Mouse (Mus musculus): Measurements from ENCODE around the gene Plcd3. TPM values are rescaled to one million over a fixed set of nuclear protein-coding genes. Genes with fewer than 3 reads are reported as not detected.

Plcd3 gene
- polyA plus RNA-seq, 1 experiment from 2014 or later: 6.5 TPM

GRCm38 (mm10) chr11:103116008-103116818 is 14.8 kb upstream of the Plcd3 start, which contains the start of gene Hexim1:
Gene Hexim1 (plus strand): TSS chr11:103116231.
- peaks cover 44% of the 10 kb centered on the region for H3K4me1 ChIP-seq
- H3K27me3 ChIP-seq: no peaks in the 10 kb centered on the region; the same call in 1 of the 2 replicates
- H3K9ac ChIP-seq: peak within 1 kb of the TSS; percentile 72
- H3K4me2 ChIP-seq: peak within 1 kb of the TSS; percentile 83
- WGBS: under 1% methylated on average over 52 of the region's 53 CpGs
- H3K27ac ChIP-seq: peak within 1 kb of the TSS; percentile 94
- peak within 1 kb of the TSS; percentile 67 for H3K4me3 ChIP-seq
- no peaks in the 10 kb centered on the region for H3K36me3 ChIP-seq
- peak; percentile 93 for ATAC-seq (ENCODE audit: insufficient number of reproducible peaks, low FRiP score, low TSS enrichment, low read depth)
- H3K9me3 ChIP-seq: no peaks in the 10 kb centered on the region

GRCm38 (mm10) chr11:103115163-103116007 is 13.9 kb upstream of the Plcd3 start:
- peak; percentile 46; the same call in 1 of the 2 replicates for ATAC-seq (ENCODE audit: insufficient number of reproducible peaks, low FRiP score, low TSS enrichment, low read depth)
- Histone ChIP-seq H3K9me3 (no peaks in the 10 kb centered on the region), H3K4me1 (peaks cover 47% of the 10 kb centered on the region), H3K27me3 (no peaks in the 10 kb centered on the region; the same call in 1 of the 2 replicates), H3K27ac (peak overlapping the region; percentile 94), H3K9ac (peak overlapping the region; percentile 64), H3K4me2 (peak overlapping the region; percentile 51), H3K36me3 (no peaks in the 10 kb centered on the region), H3K4me3 (peak overlapping the region; percentile 67)
- WGBS: under 1% methylated on average over 34 of the region's 34 CpGs

GRCm38 (mm10) chr11:103114270-103114943 is 12.9 kb upstream of the Plcd3 start:
- Histone ChIP-seq H3K27me3 (no peaks in the 10 kb centered on the region; the same call in 1 of the 2 replicates), H3K9ac (peak overlapping the region; percentile 64), H3K27ac (peak overlapping the region; percentile 94), H3K4me2 (peak overlapping the region; percentile 51), H3K36me3 (no peaks in the 10 kb centered on the region), H3K9me3 (no peaks in the 10 kb centered on the region), H3K4me3 (peak overlapping the region; percentile 67), H3K4me1 (peaks cover 47% of the 10 kb centered on the region)
- ATAC-seq (ENCODE audit: insufficient number of reproducible peaks, low FRiP score, low TSS enrichment, low read depth): no peak
- 84% methylated on average over 11 of the region's 11 CpGs for WGBS

GRCm38 (mm10) chr11:103113771-103114170 is 12.3 kb upstream of the Plcd3 start:
- no peak overlapping the region for H3K4me3 ChIP-seq
- H3K4me1 ChIP-seq: peaks cover 44% of the 10 kb centered on the region
- no peak overlapping the region for H3K27ac ChIP-seq
- no peaks in the 10 kb centered on the region; the same call in 1 of the 2 replicates for H3K27me3 ChIP-seq
- no peaks in the 10 kb centered on the region for H3K36me3 ChIP-seq
- no peak overlapping the region for H3K4me2 ChIP-seq
- no peak for ATAC-seq (ENCODE audit: insufficient number of reproducible peaks, low FRiP score, low TSS enrichment, low read depth)
- no peak overlapping the region for H3K9ac ChIP-seq
- 53% methylated on average over 4 of the region's 4 CpGs for WGBS
- no peaks in the 10 kb centered on the region for H3K9me3 ChIP-seq

GRCm38 (mm10) chr11:103113005-103113404 is 11.5 kb upstream of the Plcd3 start:
- H3K4me1 ChIP-seq: peaks cover 39% of the 10 kb centered on the region
- 39% methylated on average over 12 of the region's 12 CpGs for WGBS
- H3K4me2 ChIP-seq: peak overlapping the region; percentile 76
- H3K4me3 ChIP-seq: no peak overlapping the region
- H3K27me3 ChIP-seq: no peaks in the 10 kb centered on the region; the same call in 1 of the 2 replicates
- H3K9me3 ChIP-seq: no peaks in the 10 kb centered on the region
- no peak for ATAC-seq (ENCODE audit: insufficient number of reproducible peaks, low FRiP score, low TSS enrichment, low read depth)
- H3K27ac ChIP-seq: peak overlapping the region; percentile 72
- H3K36me3 ChIP-seq: no peaks in the 10 kb centered on the region
- no peak overlapping the region for H3K9ac ChIP-seq

GRCm38 (mm10) chr11:103112552-103112912 is 11.1 kb upstream of the Plcd3 start:
- Histone ChIP-seq H3K9me3 (no peaks in the 10 kb centered on the region), H3K4me3 (peak overlapping the region; percentile 39), H3K9ac (peak overlapping the region; percentile 18; the same call in 1 of the 2 replicates), H3K27me3 (no peaks in the 10 kb centered on the region; the same call in 1 of the 2 replicates), H3K4me1 (peaks cover 39% of the 10 kb centered on the region), H3K36me3 (no peaks in the 10 kb centered on the region), H3K27ac (peak overlapping the region; percentile 72), H3K4me2 (peak overlapping the region; percentile 76)
- WGBS: 16% methylated on average over 9 of the region's 9 CpGs
- no peak for ATAC-seq (ENCODE audit: insufficient number of reproducible peaks, low FRiP score, low TSS enrichment, low read depth)

GRCm38 (mm10) chr11:103111881-103112551 is 10.6 kb upstream of the Plcd3 start:
- Histone ChIP-seq H3K4me1 (peaks cover 39% of the 10 kb centered on the region), H3K36me3 (no peaks in the 10 kb centered on the region), H3K27me3 (no peaks in the 10 kb centered on the region; the same call in 1 of the 2 replicates), H3K9me3 (no peaks in the 10 kb centered on the region), H3K4me2 (peak overlapping the region; percentile 76), H3K9ac (peak overlapping the region; percentile 18; the same call in 1 of the 2 replicates), H3K4me3 (peak overlapping the region; percentile 39), H3K27ac (peak overlapping the region; percentile 72)
- no peak for ATAC-seq (ENCODE audit: insufficient number of reproducible peaks, low FRiP score, low TSS enrichment, low read depth)
- 3% methylated on average over 28 of the region's 28 CpGs for WGBS

GRCm38 (mm10) chr11:103111301-103111700 is 9.8 kb upstream of the Plcd3 start:
- no peaks in the 10 kb centered on the region; the same call in 1 of the 2 replicates for H3K27me3 ChIP-seq
- peaks cover 37% of the 10 kb centered on the region for H3K4me1 ChIP-seq
- no peaks in the 10 kb centered on the region for H3K9me3 ChIP-seq
- ATAC-seq (ENCODE audit: insufficient number of reproducible peaks, low FRiP score, low TSS enrichment, low read depth): no peak
- no peak overlapping the region for H3K9ac ChIP-seq
- 19% methylated on average over 10 of the region's 10 CpGs for WGBS
- peak overlapping the region; percentile 39 for H3K4me3 ChIP-seq
- peak overlapping the region; percentile 72 for H3K27ac ChIP-seq
- H3K36me3 ChIP-seq: peaks cover 3% of the 10 kb centered on the region; the same call in 1 of the 2 replicates
- peak overlapping the region; percentile 76 for H3K4me2 ChIP-seq

- no peak for ATAC-seq (ENCODE audit: insufficient number of reproducible peaks, low FRiP score, low TSS enrichment, low read depth)
- Histone ChIP-seq H3K9ac (no peak overlapping the region), H3K9me3 (no peaks in the 10 kb centered on the region), H3K4me3 (no peak overlapping the region), H3K27me3 (no peaks in the 10 kb centered on the region), H3K27ac (no peak overlapping the region), H3K4me2 (no peak overlapping the region), H3K4me1 (peaks cover 23% of the 10 kb centered on the region), H3K36me3 (peaks cover 6% of the 10 kb centered on the region; the same call in 1 of the 2 replicates)
- 59% methylated on average over 4 of the region's 4 CpGs for WGBS
Observed at GRCm38 (mm10) chr11:103106386-103106785, 4.9 kb upstream of the Plcd3 start.

- peaks cover 25% of the 10 kb centered on the region for H3K4me1 ChIP-seq
- H3K36me3 ChIP-seq: peaks cover 6% of the 10 kb centered on the region; the same call in 1 of the 2 replicates
- H3K27me3 ChIP-seq: 0 out of 2 replicates have a peak, but pooled peaks cover 5% of the 10 kb centered on the region
- no peak overlapping the region for H3K27ac ChIP-seq
- no peak overlapping the region for H3K9ac ChIP-seq
- H3K4me2 ChIP-seq: no peak overlapping the region
- WGBS: 86% methylated on average over 6 of the region's 6 CpGs
- no peaks in the 10 kb centered on the region for H3K9me3 ChIP-seq
- H3K4me3 ChIP-seq: no peak overlapping the region
- ATAC-seq (ENCODE audit: insufficient number of reproducible peaks, low FRiP score, low TSS enrichment, low read depth): no peak
Observed at GRCm38 (mm10) chr11:103105810-103106209, 4.4 kb upstream of the Plcd3 start.

Data from limb, embryonic 15.5 days (tissue).